Mouse (Mus musculus): ENCODE measurements around the gene Cep83. TPM values are rescaled to one million over a fixed set of nuclear protein-coding genes. Genes with fewer than 3 reads are reported as not detected.

The Cep83 gene
- total and polyA plus RNA-seq, 2 experiments from 2014 or later = 14.4 TPM

GRCm38 (mm10) chr10:94687801-94688419 is 544 bp upstream of the Cep83 start:
- no peaks in the 10 kb centered on the region for H3K27me3 ChIP-seq (ENCODE audit: control insufficient read depth, insufficient read depth, low read length)
- peak overlapping the region; percentile 76 for H3K4me2 ChIP-seq (ENCODE audit: low read depth, low read length)
- no peak for TF ChIP-seq EP300 (IDR thresholded peaks at IDR 0.05; ENCODE audit: low read depth)
- no peak for TF ChIP-seq CTCF (IDR thresholded peaks at IDR 0.05; ENCODE audit: low read depth)
- no peaks in the 10 kb centered on the region for H3K36me3 ChIP-seq (replicated peaks; ENCODE audit: control insufficient read depth, insufficient read depth, low read length)
- ATAC-seq (ENCODE audit: insufficient read depth, low read depth) (peak; percentile 72), DNase-seq (ENCODE audit: low spot score) (peak; percentile 54)
- H3K27ac ChIP-seq (ENCODE audit: low read depth) = peak overlapping the region; percentile 98
- H3K4me3 ChIP-seq (ENCODE audit: low read depth, low read length) = peak overlapping the region; percentile 89
- H3K9ac ChIP-seq (replicated peaks; ENCODE audit: low read depth, low read length) = peak overlapping the region; percentile 94
- no peaks in the 10 kb centered on the region for H3K9me3 ChIP-seq (replicated peaks; ENCODE audit: control insufficient read depth, low read length)
- whole genome bisulfite sequencing = 1% methylated on average over 20 of the region's 20 CpGs
- peaks cover 6% of the 10 kb centered on the region for H3K4me1 ChIP-seq (ENCODE audit: control insufficient read depth, insufficient read depth)

- H3K36me3 ChIP-seq (replicated peaks; ENCODE audit: control insufficient read depth, insufficient read depth, low read length) = no peaks in the 10 kb centered on the region
- H3K9me3 ChIP-seq (replicated peaks; ENCODE audit: control insufficient read depth, low read length) = no peaks in the 10 kb centered on the region
- H3K27me3 ChIP-seq (ENCODE audit: control insufficient read depth, insufficient read depth, low read length) = no peaks in the 10 kb centered on the region
- peak overlapping the region; percentile 98 for H3K27ac ChIP-seq (ENCODE audit: low read depth)
- TF ChIP-seq CTCF (IDR thresholded peaks at IDR 0.05; ENCODE audit: low read depth) (no peak), EP300 (IDR thresholded peaks at IDR 0.05; ENCODE audit: low read depth) (no peak)
- WGBS = 0% methylated on average over 7 of the region's 7 CpGs
- no peak for DNase-seq (ENCODE audit: low spot score)
- H3K4me3 ChIP-seq (ENCODE audit: low read depth, low read length) = peak overlapping the region; percentile 89
- peaks cover 6% of the 10 kb centered on the region for H3K4me1 ChIP-seq (ENCODE audit: control insufficient read depth, insufficient read depth)
- peak overlapping the region; percentile 94 for H3K9ac ChIP-seq (replicated peaks; ENCODE audit: low read depth, low read length)
- peak overlapping the region; percentile 76 for H3K4me2 ChIP-seq (ENCODE audit: low read depth, low read length)
- no peak for ATAC-seq (ENCODE audit: insufficient read depth, low read depth)
Observed at GRCm38 (mm10) chr10:94689176-94689510, 689 bp downstream of the Cep83 start.

- H3K27me3 ChIP-seq (ENCODE audit: control insufficient read depth, insufficient read depth, low read length) = no peaks in the 10 kb centered on the region
- DNase-seq (ENCODE audit: low spot score) = no peak
- WGBS = 61% methylated on average over 1 of the region's 1 CpGs
- H3K9ac ChIP-seq (replicated peaks; ENCODE audit: low read depth, low read length) = no peak overlapping the region
- H3K9me3 ChIP-seq (replicated peaks; ENCODE audit: control insufficient read depth, low read length) = no peaks in the 10 kb centered on the region
- no peak overlapping the region for H3K4me2 ChIP-seq (ENCODE audit: low read depth, low read length)
- TF ChIP-seq EP300 (IDR thresholded peaks at IDR 0.05; ENCODE audit: low read depth) = no peak
- TF ChIP-seq CTCF (IDR thresholded peaks at IDR 0.05; ENCODE audit: low read depth) = no peak
- ATAC-seq (ENCODE audit: insufficient read depth, low read depth) = no peak
- H3K4me1 ChIP-seq (ENCODE audit: control insufficient read depth, insufficient read depth) = peaks cover 6% of the 10 kb centered on the region
- no peak overlapping the region for H3K27ac ChIP-seq (ENCODE audit: low read depth)
- H3K4me3 ChIP-seq (ENCODE audit: low read depth, low read length) = no peak overlapping the region
- H3K36me3 ChIP-seq (replicated peaks; ENCODE audit: control insufficient read depth, insufficient read depth, low read length) = no peaks in the 10 kb centered on the region
Observed at GRCm38 (mm10) chr10:94690376-94690775, 1.9 kb downstream of the Cep83 start.

GRCm38 (mm10) chr10:94692163-94692562 is 3.7 kb downstream of the Cep83 start:
- Histone ChIP-seq H3K9ac (replicated peaks; ENCODE audit: low read depth, low read length) (no peak overlapping the region), H3K27me3 (ENCODE audit: control insufficient read depth, insufficient read depth, low read length) (no peaks in the 10 kb centered on the region), H3K4me3 (ENCODE audit: low read depth, low read length) (no peak overlapping the region), H3K4me2 (ENCODE audit: low read depth, low read length) (no peak overlapping the region), H3K27ac (ENCODE audit: low read depth) (no peak overlapping the region), H3K9me3 (replicated peaks; ENCODE audit: control insufficient read depth, low read length) (no peaks in the 10 kb centered on the region), H3K36me3 (replicated peaks; ENCODE audit: control insufficient read depth, insufficient read depth, low read length) (no peaks in the 10 kb centered on the region), H3K4me1 (ENCODE audit: control insufficient read depth, insufficient read depth) (peaks cover 6% of the 10 kb centered on the region)
- WGBS = 89% methylated on average over 4 of the region's 4 CpGs
- no peak for ATAC-seq (ENCODE audit: insufficient read depth, low read depth)
- no peak for TF ChIP-seq CTCF (IDR thresholded peaks at IDR 0.05; ENCODE audit: low read depth)
- TF ChIP-seq EP300 (IDR thresholded peaks at IDR 0.05; ENCODE audit: low read depth) = no peak
- DNase-seq (ENCODE audit: low spot score) = no peak

GRCm38 (mm10) chr10:94705643-94706258 is 17.3 kb downstream of the Cep83 start:
- TF ChIP-seq CTCF (IDR thresholded peaks at IDR 0.05; ENCODE audit: low read depth) (no peak), EP300 (IDR thresholded peaks at IDR 0.05; ENCODE audit: low read depth) (no peak)
- H3K9me3 ChIP-seq (replicated peaks; ENCODE audit: control insufficient read depth, low read length) = no peaks in the 10 kb centered on the region
- DNase-seq (ENCODE audit: low spot score) (no peak), ATAC-seq (ENCODE audit: insufficient read depth, low read depth) (no peak)
- H3K4me2 ChIP-seq (ENCODE audit: low read depth, low read length) = no peak overlapping the region
- H3K36me3 ChIP-seq (replicated peaks; ENCODE audit: control insufficient read depth, insufficient read depth, low read length) = no peaks in the 10 kb centered on the region
- H3K9ac ChIP-seq (replicated peaks; ENCODE audit: low read depth, low read length) = no peak overlapping the region
- H3K27ac ChIP-seq (ENCODE audit: low read depth) = no peak overlapping the region
- H3K4me1 ChIP-seq (ENCODE audit: control insufficient read depth, insufficient read depth) = no peaks in the 10 kb centered on the region; the same call in 1 of the 2 replicates
- no peak overlapping the region for H3K4me3 ChIP-seq (ENCODE audit: low read depth, low read length)
- no peaks in the 10 kb centered on the region for H3K27me3 ChIP-seq (ENCODE audit: control insufficient read depth, insufficient read depth, low read length)
- WGBS = 74% methylated on average over 4 of the region's 4 CpGs
